Comparison of ENCODE assay signal across 29 mouse cellular contexts in genomic region chr3:89230561-89230960, GRCm38 (mm10). TPM values are rescaled to one million over a fixed set of nuclear protein-coding genes. Genes with fewer than 3 reads are reported as not detected.
A peak's percentile ranks its signal among the peaks of the same experiment; 100 is the strongest.
DNase-seq lines count a peak whose midpoint lies in the region; ATAC-seq and TF ChIP-seq lines count a peak whose summit lies in the region.
"Had no signal": no experiment of that assay in that cellular context is flagged by ENCODE, and none has a peak within 500 bp of the region (broad histone marks: within the 10 kb centered on the region; RNA-seq: fewer than 3 reads in every experiment).

No protein-coding gene starts in this region.

- peaks cover 64% of the 10 kb centered on the region for H3K27me3 ChIP-seq in megakaryocyte, embryonic 14.5 days (replicated peaks)
- H3K27me3 ChIP-seq in stomach, postnatal 0 days (ENCODE audit: control insufficient read depth, insufficient read depth, low read length), result no peaks in the 10 kb centered on the region
- H3K27me3 ChIP-seq: forebrain, embryonic 13.5 days; neural tube, embryonic 12.5 days had no signal

- DNase-seq in lung, adult 2 months, result peak; percentile 18
- no peak for DNase-seq in lung, adult 18-20 months
- DNase-seq in natural killer cell, adult 2 months (ENCODE audit: low spot score in 2 of 2), result peak; percentile 68 to 87
- DNase-seq in stomach, postnatal 0 days (ENCODE audit: low spot score), result no peak
- DNase-seq in urinary bladder, postnatal 25 days (ENCODE audit: low spot score), result no peak
- DNase-seq: adrenal gland, postnatal 36 days; cerebellum, adult 18-20 months; cerebellum, postnatal 14 days; gastrocnemius, postnatal 25 days; heart, adult 18-20 months; heart, postnatal 36 days; kidney, postnatal 4 days; layer of hippocampus, postnatal 36 days; left cerebral cortex, postnatal 4 days; liver, postnatal 0 days; midbrain, embryonic 14.5 days; right cerebral cortex, adult 18-20 months; spleen, adult 18-20 months; thymus, adult 18-20 months; thymus, postnatal 25 days had no signal

- TF ChIP-seq CTCF in lung, adult 2 months (IDR thresholded peaks at IDR 0.05; ENCODE audit: insufficient read depth, low read length), result no peak
- TF ChIP-seq CTCF in stomach, postnatal 0 days (IDR thresholded peaks at IDR 0.05; ENCODE audit: low read depth), result no peak

- H3K27ac ChIP-seq in stomach, postnatal 0 days (replicated peaks), result no peak overlapping the region
- H3K27ac ChIP-seq: forebrain, embryonic 13.5 days; hindbrain, embryonic 13.5 days; liver, embryonic 12.5 days; neural tube, embryonic 12.5 days had no signal

- peaks cover 9% of the 10 kb centered on the region for H3K36me3 ChIP-seq in megakaryocyte, embryonic 14.5 days (replicated peaks; ENCODE audit: low read length)
- H3K36me3 ChIP-seq in stomach, postnatal 0 days (ENCODE audit: control insufficient read depth, insufficient read depth, low read length), result no peaks in the 10 kb centered on the region
- H3K36me3 ChIP-seq: liver, embryonic 12.5 days had no signal

- peaks cover 13% of the 10 kb centered on the region; the same call in 1 of the 2 replicates for H3K4me1 ChIP-seq in lung, adult 2 months (ENCODE audit: control insufficient read depth, insufficient read depth, low read length)
- peaks cover 71% of the 10 kb centered on the region for H3K4me1 ChIP-seq in megakaryocyte, embryonic 14.5 days
- peaks cover 3% of the 10 kb centered on the region; the same call in 1 of the 2 replicates for H3K4me1 ChIP-seq in stomach, postnatal 0 days (replicated peaks; ENCODE audit: control insufficient read depth, insufficient read depth)

- no peak for TF ChIP-seq EP300 in stomach, postnatal 0 days (optimal IDR thresholded peaks at IDR 0.05)

- TF ChIP-seq POLR2A in lung, adult 2 months (IDR thresholded peaks at IDR 0.05; ENCODE audit: borderline replicate concordance, extremely low read depth, low read depth, low read length), result no peak

- peak overlapping the region; percentile 61 for H3K4me2 ChIP-seq in stomach, postnatal 0 days (replicated peaks; ENCODE audit: low read depth)
- H3K4me2 ChIP-seq: forebrain, embryonic 13.5 days; heart, embryonic 11.5 days; hindbrain, embryonic 13.5 days; liver, embryonic 12.5 days; neural tube, embryonic 12.5 days had no signal

- peak overlapping the region; percentile 43 for H3K4me3 ChIP-seq in lung, adult 2 months (replicated peaks; ENCODE audit: extremely low read depth, low read depth, low read length)
- H3K4me3 ChIP-seq in megakaryocyte, embryonic 14.5 days (replicated peaks), result peak overlapping the region; percentile 16
- peak overlapping the region; percentile 38; the same call in 1 of the 2 replicates for H3K4me3 ChIP-seq in stomach, postnatal 0 days (ENCODE audit: low read depth, low read length)
- H3K4me3 ChIP-seq: forebrain, embryonic 13.5 days; hindbrain, embryonic 13.5 days; liver, embryonic 12.5 days; neural tube, embryonic 12.5 days had no signal

- no peaks in the 10 kb centered on the region for H3K9me3 ChIP-seq in megakaryocyte, embryonic 14.5 days
- H3K9me3 ChIP-seq in stomach, postnatal 0 days (ENCODE audit: control insufficient read depth, low read length), result no peaks in the 10 kb centered on the region
- H3K9me3 ChIP-seq: forebrain, embryonic 13.5 days; hindbrain, embryonic 13.5 days; liver, embryonic 12.5 days; neural tube, embryonic 12.5 days had no signal

- 64% methylated on average over 2 of the region's 2 CpGs for WGBS in lung, adult 2 months
- WGBS in stomach, postnatal 0 days, result 68% methylated on average over 2 of the region's 2 CpGs

- no peak for ATAC-seq in megakaryocyte, adult 5-6 weeks (ENCODE audit: poor library complexity, severe bottlenecking)
- ATAC-seq in stomach, postnatal 0 days (ENCODE audit: low FRiP score, low TSS enrichment), result no peak
- ATAC-seq: forebrain, embryonic 13.5 days; intestine, postnatal 0 days; liver, embryonic 12.5 days; liver, postnatal 0 days had no signal

- H3K9ac ChIP-seq in stomach, postnatal 0 days (ENCODE audit: low read length), result no peak overlapping the region
- H3K9ac ChIP-seq: forebrain, embryonic 13.5 days; hindbrain, embryonic 13.5 days; liver, embryonic 12.5 days; liver, postnatal 0 days; neural tube, embryonic 12.5 days had no signal

RNA-seq across cellular contexts. Expression of gene Muc1, which starts 1.7 kb away (rescaled TPM):
- 294 and 354 TPM in 2 replicates for polyA plus RNA-seq in lung, adult 2 months (2012; rRNA removed)
- 0.29 and 1.2 TPM in 2 replicates for polyA plus RNA-seq in megakaryocyte, embryonic 14.5 days (2012; ENCODE audit: insufficient read depth, low replicate concordance)
- total RNA-seq in megakaryocyte, adult 5-6 weeks (2015), result 0.25 and 0.58 TPM in 2 replicates
- 0.18 TPM in 1 of 2 replicates, not detected in the other for total RNA-seq in megakaryocyte, adult 5-6 weeks (2017)
- 212 and 255 TPM in 2 replicates for polyA plus RNA-seq in stomach, postnatal 0 days (2015; fragmentation: Nextera tagmentation; extraction: Ambion mirVana)
- total RNA-seq: megakaryocyte-erythroid progenitor cell, adult 5-6 weeks had no signal
- polyA plus RNA-seq: liver, embryonic 12.5 days had no signal

RNA-seq across cellular contexts. Expression of gene Mtx1, which starts 3.7 kb away (rescaled TPM):
- polyA plus RNA-seq in lung, adult 2 months (2012; rRNA removed), result 107 and 110 TPM in 2 replicates
- polyA plus RNA-seq in megakaryocyte, embryonic 14.5 days (2012; ENCODE audit: insufficient read depth, low replicate concordance), result 299 and 549 TPM in 2 replicates
- 49.5 and 57.8 TPM in 2 replicates for total RNA-seq in megakaryocyte, adult 5-6 weeks (2015)
- total RNA-seq in megakaryocyte, adult 5-6 weeks (2017), result 41.8 and 45.3 TPM in 2 replicates
- polyA plus RNA-seq in stomach, postnatal 0 days (2015; fragmentation: Nextera tagmentation; extraction: Ambion mirVana), result 129 and 133 TPM in 2 replicates

RNA-seq across cellular contexts. Expression of gene Krtcap2, which starts 15.2 kb away (rescaled TPM):
- 189 and 252 TPM in 2 replicates for polyA plus RNA-seq in lung, adult 2 months (2012; rRNA removed)
- 81.0 and 225 TPM in 2 replicates for polyA plus RNA-seq in megakaryocyte, embryonic 14.5 days (2012; ENCODE audit: insufficient read depth, low replicate concordance)
- 142 and 167 TPM in 2 replicates for total RNA-seq in megakaryocyte, adult 5-6 weeks (2015)
- 159 and 189 TPM in 2 replicates for total RNA-seq in megakaryocyte, adult 5-6 weeks (2017)
- 266 and 314 TPM in 2 replicates for polyA plus RNA-seq in stomach, postnatal 0 days (2015; fragmentation: Nextera tagmentation; extraction: Ambion mirVana)

RNA-seq across cellular contexts. Expression of gene Trim46, which starts 15.5 kb away (rescaled TPM):
- 11.0 and 11.8 TPM in 2 replicates for polyA plus RNA-seq in lung, adult 2 months (2012; rRNA removed)
- polyA plus RNA-seq in megakaryocyte, embryonic 14.5 days (2012; ENCODE audit: insufficient read depth, low replicate concordance), result 1.8 and 2.1 TPM in 2 replicates
- total RNA-seq in megakaryocyte, adult 5-6 weeks (2015), result 0.39 and 0.80 TPM in 2 replicates
- 0.55 TPM in 1 of 2 replicates, not detected in the other for total RNA-seq in megakaryocyte, adult 5-6 weeks (2017)
- polyA plus RNA-seq in stomach, postnatal 0 days (2015; fragmentation: Nextera tagmentation; extraction: Ambion mirVana), result 2.7 and 3.3 TPM in 2 replicates
- total RNA-seq: megakaryocyte-erythroid progenitor cell, adult 5-6 weeks had no signal

RNA-seq across cellular contexts. Expression of gene Thbs3, which starts 15.6 kb away (rescaled TPM):
- 134 and 139 TPM in 2 replicates for polyA plus RNA-seq in lung, adult 2 months (2012; rRNA removed)
- 0.07 TPM in 1 of 2 replicates, not detected in the other for polyA plus RNA-seq in megakaryocyte, embryonic 14.5 days (2012; ENCODE audit: insufficient read depth, low replicate concordance)
- total RNA-seq in megakaryocyte, adult 5-6 weeks (2015), result 0.07 TPM in 1 of 2 replicates, not detected in the other
- 0.12 and 0.70 TPM in 2 replicates for total RNA-seq in megakaryocyte, adult 5-6 weeks (2017)
- 25.5 and 31.1 TPM in 2 replicates for polyA plus RNA-seq in stomach, postnatal 0 days (2015; fragmentation: Nextera tagmentation; extraction: Ambion mirVana)

Comparison
In these comparisons a context has a peak if more than half of its experiments do, and no peak if none do; other contexts are left out.
1. DNase-seq: peak in lung, adult 2 months (single experiment) and natural killer cell, adult 2 months (2 of 2); none in lung, adult 18-20 months (0 of 2), stomach, postnatal 0 days (single experiment) and urinary bladder, postnatal 25 days (single experiment).
2. RNA of gene Muc1, which starts 1.7 kb away (polyA plus RNA-seq): 294 to 354 TPM in lung, adult 2 months and 212 to 255 TPM in stomach, postnatal 0 days; 0.29 to 1.2 TPM in megakaryocyte, embryonic 14.5 days; every median in the first group is over 10 times any median in the second.
3. Peak in every context shown above with its lines, with median percentiles within 50 percentile points of each other: H3K4me3 ChIP-seq.